Mouse (Mus musculus): ENCODE data around the gene Pate2.

DNA sequence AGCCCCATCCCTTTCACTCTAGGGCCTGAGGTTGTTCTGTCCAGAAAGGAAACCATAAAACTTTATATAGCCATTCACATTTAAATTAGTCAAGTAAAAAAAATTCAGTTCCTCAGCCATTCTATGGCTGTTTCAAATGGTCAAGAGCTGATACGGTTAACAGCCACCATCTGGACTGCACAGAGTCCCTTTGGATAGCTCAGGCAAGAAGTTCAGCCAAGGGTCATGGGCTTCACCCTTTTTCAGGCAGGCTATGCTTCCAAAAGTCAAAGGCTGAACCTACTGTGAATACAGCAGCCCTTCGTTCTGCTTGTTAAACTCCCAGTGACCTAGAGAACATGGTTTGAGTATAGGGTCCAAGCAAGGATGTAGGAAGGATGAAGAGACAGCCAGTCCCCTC, 25.4 kb upstream of the Pate2 start:
- no peak for TF ChIP-seq HCFC1 (IDR thresholded peaks at IDR 0.05; ENCODE audit: borderline replicate concordance, insufficient read depth, low read length)
- TF ChIP-seq ZNF384 (IDR thresholded peaks at IDR 0.05; ENCODE audit: low read depth, low read length) = no peak
- TF ChIP-seq CHD2 (IDR thresholded peaks at IDR 0.05; ENCODE audit: low read depth, low read length) = no peak
- TF ChIP-seq MAFK (IDR thresholded peaks at IDR 0.05; ENCODE audit: insufficient read depth, low read depth, low read length) = no peak

All from ES-E14 (cell line).